Mouse (Mus musculus): Measurements from ENCODE around the gene Mpp5.

GRCm38 (mm10) chr12:78868115-78868514, 119.4 kb downstream of the Mpp5 start:
- TF ChIP-seq CTCF (IDR thresholded peaks at IDR 0.05; ENCODE audit: control insufficient read depth, insufficient read depth, insufficient replicate concordance, low read depth, low read length), result no peak
- no peak for TF ChIP-seq POLR2A (IDR thresholded peaks at IDR 0.05; ENCODE audit: control insufficient read depth, low read depth, low read length)
